Mouse (Mus musculus) mouse embryonic stem cell (cell line): Measurements from ENCODE around the gene Nip7.
"Not testable (repeated sequence)": the region's sequence is repeated elsewhere in the genome, so short reads cannot be mapped to it uniquely, and the experiment has no call there.

ENCODE experiments used
- in situ Hi-C, 2 experiments: fragments of 300-500 bp; cut with MboI; formaldehyde crosslinking; loops; 1 replicate in 1 of 2; 3 replicates in 1 of 2; pipeline ENCODE4 v1.14.3; 2019 to 2020; ENCODE audit warnings: low sequenced_read_pairs in 2 of 2, low pct_unique_long_range_greater_than_20kb in 1 of 2, mixed read lengths in 1 of 2; ENCODE audit not compliant: unreplicated experiment in 1 of 2

Nip7 gene

DNA sequence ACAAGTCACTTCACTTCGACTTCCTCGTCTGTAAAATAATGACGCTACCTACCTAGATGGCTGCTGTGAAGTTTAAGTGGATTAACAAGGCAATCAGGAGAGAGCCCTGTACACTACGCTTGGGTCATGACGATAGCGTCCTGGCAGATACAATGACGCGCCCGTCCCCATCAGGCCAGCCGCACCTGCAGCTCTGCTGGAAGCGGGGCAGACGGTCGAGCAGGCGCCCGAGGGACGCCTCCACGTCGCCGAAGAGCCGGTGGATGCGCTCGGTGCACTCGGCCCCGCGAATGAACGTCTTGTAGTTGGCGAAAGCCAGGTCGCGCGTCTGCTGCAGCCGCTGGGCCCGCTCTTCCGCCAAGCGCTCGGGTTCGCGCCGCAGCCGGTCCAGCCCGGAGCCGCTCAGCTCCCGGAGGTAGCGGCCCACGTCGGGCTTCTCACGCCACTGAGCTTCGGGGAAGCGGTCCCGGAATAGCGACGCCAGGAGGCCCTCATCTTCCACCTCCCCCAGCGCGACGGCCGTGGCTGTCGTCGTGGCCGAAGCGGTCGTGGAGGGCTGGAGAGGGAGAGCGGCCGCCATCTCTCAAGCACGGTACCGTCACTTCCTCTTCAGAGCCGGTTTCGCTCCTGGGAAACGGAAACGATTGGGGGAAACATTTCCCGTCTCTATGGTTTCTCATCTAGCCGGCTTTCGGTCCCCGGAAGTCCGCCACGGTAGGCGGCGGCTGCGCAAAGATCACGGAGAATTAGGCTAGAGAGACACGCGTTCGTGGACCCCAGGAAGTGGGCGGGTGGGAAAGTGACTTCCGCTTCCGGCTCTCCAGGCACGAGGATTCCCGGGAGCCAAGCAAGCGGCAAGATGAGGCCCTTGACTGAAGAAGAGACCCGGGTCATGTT lies at the start of gene Nip7, which contains the start of gene Cog8:
TSS of gene Nip7 (plus strand) at position 802 of the 897 bp plus-strand sequence.
TSS of gene Cog8 (minus strand) at position 614 of the 897 bp plus-strand sequence.
- in situ Hi-C loops, result no loop called here

DNA sequence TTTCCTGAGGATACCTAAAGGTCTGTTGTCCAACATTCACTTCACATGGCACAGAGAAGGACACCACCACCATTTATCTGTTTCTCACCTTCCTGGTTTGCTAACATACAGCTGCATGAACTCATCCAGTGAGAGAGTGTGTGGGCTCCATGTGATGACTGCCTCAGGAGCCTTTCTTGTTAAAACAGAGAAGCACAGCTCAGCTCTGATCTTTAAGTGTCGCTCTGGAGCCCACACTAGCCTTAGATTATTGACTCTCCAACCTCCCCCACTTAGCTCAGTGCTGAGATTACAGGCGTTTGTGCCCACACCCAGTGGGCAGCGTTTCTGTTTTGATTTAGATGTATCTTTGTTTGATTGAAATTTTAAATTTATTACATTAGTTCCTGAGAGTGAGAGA lies 48.9 kb upstream of the Nip7 start:
- in situ Hi-C loops, result loop anchor here (25.0 kb wide), 1 partner anchor 295 kb away; no protein-coding TSS in a partner anchor

DNA sequence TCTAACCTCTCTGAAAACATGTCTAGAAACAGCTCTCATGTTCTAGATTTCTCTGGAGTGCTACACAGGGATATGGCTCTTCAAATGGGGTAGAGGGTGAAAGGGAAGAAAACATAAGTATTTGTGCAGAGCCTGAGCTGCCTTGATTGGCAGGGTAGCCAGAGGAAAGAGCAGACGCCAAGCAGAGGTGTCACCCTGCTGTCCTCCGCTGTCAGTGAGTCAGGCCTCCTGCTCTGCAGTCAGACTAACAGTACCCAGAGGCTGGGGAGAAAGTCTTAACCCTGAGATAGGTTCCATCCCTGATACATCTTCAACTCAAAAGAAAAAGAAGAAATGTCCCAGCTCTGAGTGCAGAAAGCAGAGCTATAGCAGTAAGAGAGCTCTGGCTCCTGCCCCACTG lies 44.0 kb upstream of the Nip7 start:
- in situ Hi-C loops, result loop anchor here (25.0 kb wide), 1 partner anchor 300 kb away; no protein-coding TSS in a partner anchor

DNA sequence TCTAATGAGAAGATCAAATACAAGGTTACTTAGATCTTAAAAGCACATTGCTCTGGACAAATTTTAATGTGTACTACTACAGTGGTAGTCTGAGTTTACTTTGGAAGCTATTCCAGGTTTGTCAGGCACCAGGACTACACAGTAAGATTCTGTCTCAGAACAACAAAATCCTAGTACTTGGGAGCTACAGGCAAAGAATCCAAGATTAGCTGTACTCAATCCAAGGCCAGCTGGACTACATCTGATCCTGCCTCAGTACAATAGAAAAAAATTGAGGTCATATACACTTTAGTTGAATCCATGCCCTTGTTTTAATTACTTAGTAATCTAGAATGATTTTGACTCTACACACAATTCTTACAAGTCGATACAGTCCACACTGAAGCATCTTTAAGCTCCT lies 41.8 kb upstream of the Nip7 start:
- in situ Hi-C loops, result loop anchor here (25.0 kb wide), 1 partner anchor 303 kb away; no protein-coding TSS in a partner anchor

GRCm38 (mm10) chr8:107023479-107023878 lies 33.2 kb upstream of the Nip7 start:
- in situ Hi-C loops, result loop anchor here (25.0 kb wide), 1 partner anchor 311 kb away; no protein-coding TSS in a partner anchor

DNA sequence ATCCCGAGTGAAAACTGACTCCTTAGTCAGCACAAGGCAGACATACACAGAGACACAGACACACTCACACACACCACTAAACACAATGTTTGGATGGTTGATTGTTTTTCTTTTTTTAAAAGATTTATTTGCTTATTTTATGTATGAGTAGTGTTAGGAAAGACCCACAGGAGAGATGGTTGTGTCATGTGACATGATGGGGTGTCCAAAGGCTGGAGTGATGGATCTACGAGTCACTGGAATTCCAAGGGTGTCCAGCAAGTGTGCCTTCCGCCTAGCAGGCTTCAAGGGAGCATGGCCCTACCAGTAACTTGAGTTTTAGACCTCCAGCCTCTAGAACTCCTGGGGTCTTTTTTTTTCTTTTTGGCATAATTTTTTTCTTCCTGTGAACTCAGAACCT lies 27.4 kb upstream of the Nip7 start:
- in situ Hi-C loops, result no loop called here

DNA sequence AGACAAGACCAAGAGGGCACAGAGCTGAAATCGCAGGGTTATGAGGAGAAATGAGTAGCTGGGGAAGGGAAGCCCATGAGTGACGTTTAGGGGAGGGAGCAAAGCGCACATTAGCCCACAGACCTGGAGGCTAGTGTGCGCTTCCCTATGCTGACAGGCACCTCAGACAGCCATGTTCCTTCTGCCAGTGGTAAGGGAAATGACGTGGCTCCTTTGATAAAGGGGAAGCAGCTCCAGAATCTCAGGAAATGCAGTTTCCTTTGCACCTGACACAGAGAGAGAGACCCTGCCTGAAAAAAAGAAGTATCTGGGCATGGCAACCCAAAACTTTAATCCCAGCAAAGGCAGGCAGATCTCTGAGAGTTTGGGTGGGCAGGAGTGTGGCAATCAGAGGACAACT lies 26.6 kb upstream of the Nip7 start:
- in situ Hi-C loops, result no loop called here

DNA sequence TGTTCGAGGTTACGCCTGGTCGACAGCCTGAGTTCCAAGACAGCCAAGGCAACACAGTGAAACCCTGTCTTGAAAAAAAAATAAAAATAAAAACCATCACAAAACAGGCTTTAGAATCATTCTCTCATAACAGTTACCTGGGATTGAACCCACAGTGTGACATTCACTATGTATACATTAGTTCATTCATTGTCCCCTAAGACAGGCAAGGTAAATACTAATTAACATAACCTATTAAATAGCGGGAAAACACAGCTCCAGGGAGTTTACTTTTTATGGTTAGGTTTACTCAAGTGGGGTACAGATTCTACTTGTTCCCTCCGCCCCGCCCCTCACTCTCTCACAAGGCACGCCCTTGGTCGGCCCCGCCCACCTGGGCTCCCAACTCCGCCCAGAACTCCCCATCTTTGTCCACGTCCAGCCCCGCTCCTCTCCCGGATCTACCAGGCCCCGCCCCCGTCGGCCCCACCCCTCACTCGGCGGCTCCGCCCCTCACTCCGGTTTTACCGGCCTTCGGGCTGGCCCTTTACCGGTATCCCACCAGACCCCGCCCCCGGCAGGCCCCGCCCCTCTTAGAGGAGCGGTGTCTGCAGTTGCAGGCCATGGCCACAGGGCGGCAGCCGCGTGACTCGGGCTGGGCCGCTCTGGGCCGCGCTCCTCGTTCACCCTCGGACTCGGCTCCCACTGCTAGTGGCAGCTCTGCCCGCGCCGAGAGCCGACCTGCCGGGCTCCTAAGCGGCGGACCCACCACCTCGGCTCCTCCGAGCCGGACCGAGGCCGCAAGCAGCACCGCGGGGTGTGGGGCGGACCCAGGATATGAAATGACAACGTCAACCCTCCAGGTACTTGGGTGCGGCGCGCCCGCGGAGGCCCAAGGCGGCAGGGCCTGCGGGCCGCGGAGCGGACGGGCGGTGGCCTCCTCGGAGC lies 25.8 kb upstream of the Nip7 start, which contains the start of gene Vps4a:
TSS of gene Vps4a (plus strand) at position 573 of the 927 bp plus-strand sequence.
- in situ Hi-C loops, result no loop called here

GRCm38 (mm10) chr8:107031577-107032090 lies 25.0 kb upstream of the Nip7 start:
- in situ Hi-C loops, result no loop called here

DNA sequence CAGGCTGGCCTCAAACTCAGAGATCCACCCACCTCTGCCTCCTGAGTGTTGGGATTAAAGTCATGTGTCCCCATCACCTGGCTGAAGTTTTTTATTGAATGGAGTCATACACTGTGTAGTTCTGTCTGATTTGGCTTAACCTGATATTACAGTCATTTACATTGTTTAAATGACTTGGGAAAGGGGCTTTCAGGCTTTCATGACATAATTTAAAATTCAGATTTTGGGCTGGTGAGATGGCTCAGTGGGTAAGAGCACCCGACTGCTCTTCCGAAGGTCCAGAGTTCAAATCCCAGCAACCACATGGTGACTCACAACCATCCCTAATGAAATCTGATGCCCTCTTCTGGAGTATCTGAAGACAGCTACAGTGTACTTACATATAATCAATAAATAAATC lies 23.1 kb upstream of the Nip7 start:
- in situ Hi-C loops, result not testable (repeated sequence)

DNA sequence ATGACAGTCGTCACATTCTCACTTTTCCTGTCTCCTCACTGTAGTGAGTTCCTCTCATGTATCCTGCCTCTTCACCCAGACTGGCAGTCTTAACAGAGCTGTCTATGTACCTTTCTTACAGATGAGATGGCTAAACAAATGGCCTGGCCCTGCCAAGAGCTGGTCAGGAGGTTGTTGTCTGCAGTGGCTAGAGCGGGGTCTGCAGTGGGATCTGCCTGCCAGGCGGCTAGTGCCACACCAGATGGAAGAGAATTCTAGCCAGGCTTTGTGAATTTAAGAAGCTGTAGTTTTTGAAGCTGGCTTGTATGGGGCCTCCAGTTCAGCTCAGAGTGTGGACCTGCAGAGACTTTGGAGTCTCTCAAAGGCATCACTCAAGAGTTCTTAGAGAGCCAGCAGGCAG lies 21.0 kb upstream of the Nip7 start:
- in situ Hi-C loops, result no loop called here

DNA sequence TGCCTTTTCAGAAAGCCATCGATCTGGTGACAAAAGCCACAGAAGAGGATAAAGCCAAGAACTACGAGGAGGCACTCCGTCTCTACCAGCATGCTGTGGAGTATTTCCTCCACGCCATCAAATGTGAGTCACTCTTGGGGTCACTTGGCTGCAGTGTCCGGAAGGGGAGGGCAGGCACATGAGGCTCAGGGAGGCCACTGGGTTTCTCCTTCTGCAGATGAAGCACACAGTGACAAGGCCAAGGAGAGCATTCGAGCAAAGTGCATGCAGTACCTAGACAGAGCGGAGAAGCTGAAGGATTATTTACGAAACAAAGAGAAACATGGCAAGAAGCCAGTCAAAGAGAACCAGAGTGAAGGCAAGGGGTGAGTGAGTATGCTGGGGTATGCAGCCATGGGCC lies 20.1 kb upstream of the Nip7 start:
- in situ Hi-C loops, result no loop called here

- in situ Hi-C loops, result no loop called here
Measured at GRCm38 (mm10) chr8:107040632-107041031, 16.0 kb upstream of the Nip7 start.

GRCm38 (mm10) chr8:107045478-107045877 lies 11.2 kb upstream of the Nip7 start:
- in situ Hi-C loops, result no loop called here

GRCm38 (mm10) chr8:107046976-107047375 lies 9.7 kb upstream of the Nip7 start:
- in situ Hi-C loops, result no loop called here

DNA sequence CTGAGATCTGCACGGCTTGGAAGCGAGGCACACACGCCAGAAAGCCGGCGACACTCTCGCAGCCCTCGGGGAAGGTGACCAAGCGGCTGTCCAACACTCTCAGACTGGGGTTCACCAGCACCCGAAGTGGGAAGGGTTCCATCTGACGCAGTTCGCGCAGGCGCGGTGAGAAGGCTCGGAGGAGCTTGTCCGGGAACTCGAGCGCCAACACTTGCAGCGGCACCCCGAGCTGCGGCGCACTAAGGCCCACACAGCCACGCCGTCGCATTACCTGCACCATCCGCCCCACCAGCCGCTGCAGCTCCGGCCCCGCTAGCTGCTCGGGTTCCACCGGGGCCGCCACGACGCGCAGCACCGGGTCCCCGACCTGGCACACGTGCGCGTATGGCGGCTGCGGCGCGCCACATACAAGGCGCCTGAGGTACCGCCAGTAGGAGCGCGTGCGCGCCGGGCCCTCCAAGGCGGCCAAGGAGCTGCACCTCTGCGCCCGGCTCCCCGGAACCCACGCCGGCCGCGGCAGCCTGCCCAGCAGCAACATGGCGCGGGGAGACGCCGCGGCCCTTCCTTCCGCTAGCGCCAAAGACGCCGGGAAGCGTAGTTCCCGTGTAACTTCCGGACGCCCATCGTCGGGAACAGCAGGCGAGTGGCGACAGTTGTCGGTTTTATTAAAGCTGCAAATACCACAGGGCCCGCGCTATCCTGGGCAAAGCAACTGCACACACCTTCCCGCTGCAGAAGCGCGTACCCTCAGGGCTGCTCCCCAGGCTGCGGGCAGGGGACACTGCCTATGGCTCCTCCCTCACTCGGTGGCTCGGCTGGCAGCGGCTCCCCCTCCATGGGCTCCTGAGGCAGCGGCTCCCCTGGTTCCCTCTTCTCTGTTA lies 8.4 kb upstream of the Nip7 start, which contains the start of gene Pdf:
TSS of gene Pdf (minus strand) at position 554 of the 881 bp plus-strand sequence.
- in situ Hi-C loops, result no loop called here

- in situ Hi-C loops, result no loop called here
Measured at GRCm38 (mm10) chr8:107049480-107049879, 7.2 kb upstream of the Nip7 start.

DNA sequence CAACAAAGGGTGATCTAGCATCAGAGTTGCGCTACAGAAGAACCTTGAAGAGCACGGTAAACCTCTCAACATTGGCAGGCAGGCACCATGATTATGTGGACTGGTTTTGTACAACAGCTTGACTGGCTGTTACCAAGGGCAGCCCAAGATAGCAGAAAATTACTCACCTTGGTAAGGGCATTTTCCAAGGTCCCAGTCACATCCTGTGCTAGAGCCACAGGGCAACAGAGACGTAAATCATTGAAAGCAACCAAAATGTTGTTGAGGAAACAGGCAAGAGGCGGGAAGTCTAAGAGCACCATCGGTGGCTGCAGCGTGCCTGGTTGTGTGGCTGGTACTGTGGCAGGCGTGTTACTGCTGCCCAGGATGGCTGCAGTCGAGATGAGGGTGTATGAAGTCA lies 4.6 kb upstream of the Nip7 start:
- in situ Hi-C loops, result no loop called here
